Mouse (Mus musculus) small intestine, adult 2 months (tissue): ENCODE measurements around the gene Cd63.

Experiments used
- CTCF ChIP-seq: fragments of 200-500 bp; IDR thresholded peaks from 2 replicates; pipeline ENCODE4 v1.5.1; 2012; ENCODE audit warnings: low read depth, mild to moderate bottlenecking, control low read depth, inconsistent platforms, low read length, moderate library complexity, mixed read lengths; ENCODE audit not compliant: insufficient replicate concordance, insufficient read length; ENCODE audit errors: extremely low read depth
- POLR2A ChIP-seq: fragments of 200-500 bp; IDR thresholded peaks from 2 replicates; pipeline ENCODE4 v1.6.1; 2012; ENCODE audit warnings: low read depth, mild to moderate bottlenecking, control low read depth, inconsistent platforms, low read length, moderate library complexity

DNA sequence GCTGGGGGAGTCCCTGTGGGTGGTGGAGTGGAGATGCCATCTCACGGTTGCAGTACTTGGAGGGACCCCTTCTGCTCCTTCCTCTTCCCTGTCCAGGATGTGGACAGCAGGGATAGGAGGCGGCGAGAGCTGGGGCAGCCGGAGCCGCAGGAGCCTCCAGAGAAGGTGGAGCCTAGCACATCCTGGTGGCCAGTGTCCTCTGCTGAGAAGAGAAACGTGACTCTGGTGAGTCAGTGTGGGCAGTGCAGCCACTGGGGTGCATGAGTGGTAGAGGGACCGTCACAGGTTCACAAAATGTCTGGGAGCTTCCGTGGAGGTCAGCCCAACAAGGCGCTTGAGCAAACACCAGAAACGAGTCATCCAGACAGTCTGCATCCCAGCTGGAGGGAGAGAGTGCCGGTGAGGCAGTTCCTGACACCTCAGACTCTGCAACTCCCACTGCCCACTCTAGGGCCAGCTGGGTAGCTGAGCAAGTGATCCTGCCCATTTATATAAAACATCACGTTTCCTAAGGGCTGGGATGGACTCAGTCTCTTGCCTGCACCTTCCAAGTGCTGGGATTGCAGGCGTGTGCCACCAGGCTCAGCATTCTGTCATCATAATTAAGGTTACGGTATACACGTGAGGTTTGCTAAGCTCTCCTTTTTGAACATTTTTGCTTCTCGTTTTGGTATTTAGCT, 49.6 kb downstream of the Cd63 start:
- TF ChIP-seq CTCF (no peak), POLR2A (no peak)
